Mouse (Mus musculus) lung, adult 2 months (tissue): Measurements from ENCODE around the gene Llgl2.

Source experiments
- CTCF ChIP-seq: fragments of 200-500 bp; IDR thresholded peaks from 2 replicates; pipeline ENCODE4 v1.5.1; 2011; ENCODE audit warnings: mild to moderate bottlenecking, low read length, control low read depth; ENCODE audit not compliant: insufficient read depth
- POLR2A ChIP-seq: fragments of 200-500 bp; IDR thresholded peaks from 2 replicates; pipeline ENCODE4 v1.6.1; 2011; ENCODE audit warnings: low read depth, mild to moderate bottlenecking, control low read depth, low read length, borderline replicate concordance; ENCODE audit errors: extremely low read depth

- TF ChIP-seq POLR2A, result no peak
- TF ChIP-seq CTCF, result no peak
These were observed 53.4 kb downstream of the Llgl2 start for GRCm38 (mm10) chr11:115877174-115877755.
